ENCODE assay signal across 7 mouse cellular contexts in genomic region chr7:144081448-144081847, GRCm38 (mm10).
DNase-seq lines count a peak whose midpoint lies in the region; ATAC-seq and TF ChIP-seq lines count a peak whose summit lies in the region.

No protein-coding gene starts in this region.

- peak; percentile 80 for ATAC-seq in hindbrain, postnatal 0 days
- no peak for ATAC-seq in liver, embryonic 14.5 days (ENCODE audit: insufficient read depth)

- no peak overlapping the region for H3K27ac ChIP-seq in hindbrain, postnatal 0 days
- H3K27ac ChIP-seq in liver, embryonic 14.5 days: no peak overlapping the region

- WGBS in hindbrain, postnatal 0 days: 81% methylated on average over 1 of the region's 1 CpGs
- WGBS in liver, embryonic 14.5 days (ENCODE audit: insufficient replicate concordance): 64% methylated on average over 1 of the region's 1 CpGs

- no peaks in the 10 kb centered on the region for H3K4me1 ChIP-seq in hindbrain, postnatal 0 days (ENCODE audit: insufficient read depth, low read length)
- no peaks in the 10 kb centered on the region; a peak in 1 of 4 replicates for H3K4me1 ChIP-seq in liver, embryonic 14.5 days (replicated peaks; ENCODE audit: control insufficient read depth in 2 of 2, insufficient read depth in 2 of 2, low read length in 1 of 2)

- H3K27me3 ChIP-seq in hindbrain, postnatal 0 days (ENCODE audit: insufficient read depth, low read length): no peaks in the 10 kb centered on the region
- H3K27me3 ChIP-seq in liver, embryonic 14.5 days (ENCODE audit: control insufficient read depth, insufficient read depth, low read length): no peaks in the 10 kb centered on the region

- no peak overlapping the region for H3K4me2 ChIP-seq in hindbrain, postnatal 0 days (ENCODE audit: low read depth, low read length)
- H3K4me2 ChIP-seq in liver, embryonic 14.5 days (ENCODE audit: low read depth): no peak overlapping the region

- peak; percentile 26 for DNase-seq in ovary, postnatal 36 days (ENCODE audit: low spot score)
- no peak for DNase-seq in ovary, postnatal 10 days (ENCODE audit: low spot score)
- DNase-seq in embryo, embryonic 10 days (ENCODE audit: low spot score): peak; percentile 34
- peak; percentile 83 for DNase-seq in hindbrain, postnatal 0 days (ENCODE audit: low spot score)
- no peak for DNase-seq in liver, embryonic 14.5 days (ENCODE audit: low read depth in 3 of 3, low spot score in 3 of 3)
- DNase-seq in retina, postnatal 7 days (ENCODE audit: low read depth, low spot score): peak; percentile 68
- no peak for DNase-seq in thymus, postnatal 25 days

- no peaks in the 10 kb centered on the region for H3K36me3 ChIP-seq in hindbrain, postnatal 0 days (ENCODE audit: insufficient read depth, low read length)
- no peaks in the 10 kb centered on the region for H3K36me3 ChIP-seq in liver, embryonic 14.5 days (replicated peaks; ENCODE audit: control insufficient read depth, insufficient read depth, low read depth)

- TF ChIP-seq CTCF in hindbrain, postnatal 0 days (IDR thresholded peaks at IDR 0.05; ENCODE audit: low read depth): peak; percentile 84
- TF ChIP-seq CTCF in liver, embryonic 14.5 days (IDR thresholded peaks at IDR 0.05; ENCODE audit: low read depth): peak; percentile 60

- TF ChIP-seq EP300 in liver, embryonic 14.5 days (IDR thresholded peaks at IDR 0.05; ENCODE audit: low read depth): no peak

- H3K4me3 ChIP-seq in hindbrain, postnatal 0 days (ENCODE audit: low read length): no peak overlapping the region
- no peak overlapping the region for H3K4me3 ChIP-seq in liver, embryonic 14.5 days (ENCODE audit: insufficient read depth in 1 of 2, low read depth in 2 of 2, low read length in 2 of 2)

- H3K9ac ChIP-seq in hindbrain, postnatal 0 days (replicated peaks; ENCODE audit: low read length): no peak overlapping the region
- no peak overlapping the region for H3K9ac ChIP-seq in liver, embryonic 14.5 days (replicated peaks)

- H3K9me3 ChIP-seq in hindbrain, postnatal 0 days (ENCODE audit: low read length): no peaks in the 10 kb centered on the region
- no peaks in the 10 kb centered on the region for H3K9me3 ChIP-seq in liver, embryonic 14.5 days (ENCODE audit: control insufficient read depth, low read length)

Comparison
In these comparisons a context has a peak if more than half of its experiments do, and no peak if none do; other contexts are left out.
1. DNase-seq: peak in ovary, postnatal 36 days (single experiment), embryo, embryonic 10 days (single experiment), hindbrain, postnatal 0 days (single experiment) and retina, postnatal 7 days (single experiment); none in ovary, postnatal 10 days (single experiment), liver, embryonic 14.5 days (0 of 3) and thymus, postnatal 25 days (single experiment).